Mouse (Mus musculus): ENCODE measurements at regions not wholly inside any gene's neighbourhood (a gene's known extent, or its start where the extent isn't known, plus 50 kb on each side); places are given as distances from the start of the nearest gene placed in this dataset.

- Histone ChIP-seq H3K36me3 (ENCODE audit: control insufficient read depth in 1 of 2, insufficient read depth in 2 of 2, low read length in 2 of 2) (no peaks in the 10 kb centered on the region), H3K9me3 (replicated peaks; ENCODE audit: insufficient read depth, low read length) (no peaks in the 10 kb centered on the region), H3K27ac (ENCODE audit: control insufficient read depth, low read depth, low read length) (no peak overlapping the region), H3K9ac (ENCODE audit: control insufficient read depth, low read depth, low read length, poor library complexity, severe bottlenecking) (no peak overlapping the region), H3K4me1 (ENCODE audit: control insufficient read depth in 1 of 2, insufficient read depth in 2 of 2, low read length in 2 of 2) (no peaks in the 10 kb centered on the region), H3K79me2 (ENCODE audit: control insufficient read depth, insufficient read depth, low read length, poor library complexity) (no peaks in the 10 kb centered on the region), H3K4me3 (ENCODE audit: control insufficient read depth in 1 of 2, insufficient read depth in 1 of 2, low read depth in 2 of 2, low read length in 2 of 2) (no peak overlapping the region), H3K27me3 (ENCODE audit: control insufficient read depth in 1 of 2, insufficient read depth in 2 of 2, low read length in 2 of 2) (peaks cover 0 to 3% of the 10 kb centered on the region in 2 experiments; a peak in 1 of 4 replicates)
- TF ChIP-seq POLR2A (IDR thresholded peaks at IDR 0.05; ENCODE audit: control insufficient read depth in 1 of 2, insufficient read depth in 1 of 2, low read depth in 1 of 2, low read length in 2 of 2, poor library complexity in 1 of 2) (no peak), E2F4 (IDR thresholded peaks at IDR 0.05; ENCODE audit: borderline replicate concordance, low read depth, low read length) (no peak), MAX (IDR thresholded peaks at IDR 0.05; ENCODE audit: low read length) (no peak), CTCF (IDR thresholded peaks at IDR 0.05 in 2 of 3, conservative IDR thresholded peaks at IDR 0.05 in 1 of 3; ENCODE audit: control insufficient read depth in 1 of 3, insufficient read depth in 1 of 3, low read depth in 2 of 3, low read length in 3 of 3, poor library complexity in 1 of 3, severe bottlenecking in 1 of 3) (no peak), TCF12 (IDR thresholded peaks at IDR 0.05; ENCODE audit: low read depth, low read length) (no peak), USF2 (IDR thresholded peaks at IDR 0.05; ENCODE audit: borderline replicate concordance in 1 of 2, insufficient read depth in 1 of 2, low read depth in 1 of 2, low read length in 2 of 2) (no peak), TBP (IDR thresholded peaks at IDR 0.05; ENCODE audit: low read depth, low read length) (no peak)
- DNase-seq (ENCODE audit: low read depth, low spot score) = no peak
Measured at GRCm38 (mm10) chr13:97384091-97384777, 143.3 kb downstream of the Enc1 start.

GRCm38 (mm10) chr13:97383351-97383750 lies 142.4 kb downstream of the Enc1 start:
- H3K27me3 ChIP-seq (ENCODE audit: control insufficient read depth in 1 of 2, insufficient read depth in 2 of 2, low read length in 2 of 2) = peaks cover 0 to 2% of the 10 kb centered on the region in 2 experiments; a peak in 1 of 4 replicates
- H3K27ac ChIP-seq (ENCODE audit: control insufficient read depth, low read depth, low read length) = no peak overlapping the region
- no peak for DNase-seq (ENCODE audit: low read depth, low spot score)
- H3K36me3 ChIP-seq (ENCODE audit: control insufficient read depth in 1 of 2, insufficient read depth in 2 of 2, low read length in 2 of 2) = no peaks in the 10 kb centered on the region
- H3K9ac ChIP-seq (ENCODE audit: control insufficient read depth, low read depth, low read length, poor library complexity, severe bottlenecking) = no peak overlapping the region
- no peaks in the 10 kb centered on the region for H3K9me3 ChIP-seq (replicated peaks; ENCODE audit: insufficient read depth, low read length)
- no peak overlapping the region for H3K4me3 ChIP-seq (ENCODE audit: control insufficient read depth in 1 of 2, insufficient read depth in 1 of 2, low read depth in 2 of 2, low read length in 2 of 2)
- H3K4me1 ChIP-seq (ENCODE audit: control insufficient read depth in 1 of 2, insufficient read depth in 2 of 2, low read length in 2 of 2) = no peaks in the 10 kb centered on the region
- H3K79me2 ChIP-seq (ENCODE audit: control insufficient read depth, insufficient read depth, low read length, poor library complexity) = no peaks in the 10 kb centered on the region
- TF ChIP-seq SMC3 (IDR thresholded peaks at IDR 0.05; ENCODE audit: low read depth, low read length) = no peak
- no peak for TF ChIP-seq MAX (IDR thresholded peaks at IDR 0.05; ENCODE audit: low read length)
- TF ChIP-seq MXI1 (IDR thresholded peaks at IDR 0.05; ENCODE audit: low read depth, low read length) = no peak
- no peak for TF ChIP-seq UBTF (IDR thresholded peaks at IDR 0.05; ENCODE audit: borderline replicate concordance, insufficient read depth, low read depth, low read length)
- no peak for TF ChIP-seq POLR2AphosphoS2 (IDR thresholded peaks at IDR 0.05; ENCODE audit: low read length)
- no peak for TF ChIP-seq MYC (IDR thresholded peaks at IDR 0.05; ENCODE audit: low read depth, low read length)
- no peak for TF ChIP-seq MEF2A (IDR thresholded peaks at IDR 0.05; ENCODE audit: extremely low read depth, insufficient replicate concordance, low read depth, low read length, poor library complexity, severe bottlenecking)
- TF ChIP-seq ELF1 (IDR thresholded peaks at IDR 0.05; ENCODE audit: low read depth, low read length) = no peak

Measured in MEL (cell line).